Mouse (Mus musculus): Measurements from ENCODE around the gene Mphosph6.

DNA sequence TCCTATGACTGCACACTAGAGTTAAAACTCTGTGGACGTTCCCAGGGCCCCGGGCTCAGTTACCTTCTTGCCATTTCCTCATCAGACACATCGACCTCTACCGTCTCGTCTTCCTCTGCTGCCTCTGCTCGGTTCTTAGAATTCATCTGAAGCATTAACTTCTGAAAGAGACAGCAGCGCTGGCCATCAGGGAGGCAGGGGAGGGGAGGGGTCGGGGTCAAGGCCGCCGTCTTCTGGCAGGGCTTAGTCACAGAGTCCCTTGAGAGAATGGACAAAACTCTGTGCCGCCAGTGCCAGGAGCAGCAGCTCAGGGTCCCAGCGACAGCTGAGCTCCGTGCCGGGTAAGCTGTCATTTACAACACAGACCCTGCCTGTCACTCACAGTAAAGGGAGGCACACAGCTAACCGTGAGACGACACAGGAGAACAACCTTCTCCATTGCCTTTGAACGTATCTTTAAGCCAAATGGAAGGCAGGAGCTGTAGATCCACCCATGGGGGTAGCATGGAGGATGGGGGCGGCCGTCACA, 9.1 kb downstream of the Mphosph6 start:
- TF ChIP-seq CTCF (IDR thresholded peaks at IDR 0.05; ENCODE audit: low read depth) (no peak), EP300 (IDR thresholded peaks at IDR 0.05; ENCODE audit: low read depth) (no peak)

Data from liver, embryonic 14.5 days (tissue).